Mouse (Mus musculus): ENCODE data around the gene Eif2b4. TPM values are rescaled to one million over a fixed set of nuclear protein-coding genes. Genes with fewer than 3 reads are reported as not detected.

The Eif2b4 gene
- polyA plus RNA-seq, 2 experiments: 49.3 to 67.5 TPM

- peak overlapping the region; percentile 92; the same call in 1 of the 2 replicates for H3K9ac ChIP-seq (ENCODE audit: low read depth, low read length, severe bottlenecking)
- H3K36me3 ChIP-seq (ENCODE audit: control insufficient read depth, insufficient read depth, low read length): peaks cover 73% of the 10 kb centered on the region
- no peak for ATAC-seq (ENCODE audit: low FRiP score, low read depth)
- 90% methylated on average over 16 of the region's 16 CpGs for WGBS
- peaks cover 16% of the 10 kb centered on the region for H3K4me1 ChIP-seq (ENCODE audit: control insufficient read depth, insufficient read depth, low read length)
- DNase-seq (ENCODE audit: low spot score): no peak
- no peak for TF ChIP-seq POLR2A (IDR thresholded peaks at IDR 0.05; ENCODE audit: borderline replicate concordance, extremely low read depth, insufficient read depth, insufficient read length)
- H3K4me2 ChIP-seq (replicated peaks; ENCODE audit: low read depth, low read length, severe bottlenecking): no peak overlapping the region
- peak overlapping the region; percentile 91; the same call in 1 of the 2 replicates for H3K4me3 ChIP-seq (replicated peaks; ENCODE audit: low read length)
- H3K27me3 ChIP-seq (ENCODE audit: control insufficient read depth, insufficient read depth, low read length): no peaks in the 10 kb centered on the region
- H3K27ac ChIP-seq (replicated peaks; ENCODE audit: low read depth, low read length): no peak overlapping the region
- H3K9me3 ChIP-seq (ENCODE audit: control insufficient read depth, low read length): no peaks in the 10 kb centered on the region
Observed at GRCm38 (mm10) chr5:31194486-31195485, 1.6 kb upstream of the Eif2b4 start.

- Histone ChIP-seq H3K27me3 (ENCODE audit: control insufficient read depth, insufficient read depth, low read length) (no peaks in the 10 kb centered on the region), H3K9me3 (ENCODE audit: control insufficient read depth, low read length) (no peaks in the 10 kb centered on the region), H3K4me2 (replicated peaks; ENCODE audit: low read depth, low read length, severe bottlenecking) (peak overlapping the region; percentile 91), H3K4me3 (replicated peaks; ENCODE audit: low read length) (peak overlapping the region; percentile 91), H3K27ac (replicated peaks; ENCODE audit: low read depth, low read length) (peak overlapping the region; percentile 82), H3K4me1 (ENCODE audit: control insufficient read depth, insufficient read depth, low read length) (peaks cover 16% of the 10 kb centered on the region), H3K9ac (ENCODE audit: low read depth, low read length, severe bottlenecking) (peak overlapping the region; percentile 92), H3K36me3 (ENCODE audit: control insufficient read depth, insufficient read depth, low read length) (peaks cover 70% of the 10 kb centered on the region)
- ATAC-seq (ENCODE audit: low FRiP score, low read depth) (0 out of 2 replicates have a peak, but pooled peaks have one; percentile 0), DNase-seq (ENCODE audit: low spot score) (no peak)
- no peak for TF ChIP-seq POLR2A (IDR thresholded peaks at IDR 0.05; ENCODE audit: borderline replicate concordance, extremely low read depth, insufficient read depth, insufficient read length)
- WGBS: 12% methylated on average over 25 of the region's 25 CpGs
Observed at GRCm38 (mm10) chr5:31193631-31194281, 526 bp upstream of the Eif2b4 start.

- Histone ChIP-seq H3K9ac (ENCODE audit: low read depth, low read length, severe bottlenecking) (peak overlapping the region; percentile 92), H3K4me1 (ENCODE audit: control insufficient read depth, insufficient read depth, low read length) (peaks cover 16% of the 10 kb centered on the region), H3K27ac (replicated peaks; ENCODE audit: low read depth, low read length) (peak overlapping the region; percentile 53), H3K4me2 (replicated peaks; ENCODE audit: low read depth, low read length, severe bottlenecking) (peak overlapping the region; percentile 75), H3K27me3 (ENCODE audit: control insufficient read depth, insufficient read depth, low read length) (no peaks in the 10 kb centered on the region), H3K9me3 (ENCODE audit: control insufficient read depth, low read length) (no peaks in the 10 kb centered on the region), H3K4me3 (replicated peaks; ENCODE audit: low read length) (peak overlapping the region; percentile 91), H3K36me3 (ENCODE audit: control insufficient read depth, insufficient read depth, low read length) (peaks cover 70% of the 10 kb centered on the region)
- TF ChIP-seq POLR2A (IDR thresholded peaks at IDR 0.05; ENCODE audit: borderline replicate concordance, extremely low read depth, insufficient read depth, insufficient read length): 0 out of 2 replicates have a peak, but pooled peaks have one; percentile 41
- ATAC-seq (ENCODE audit: low FRiP score, low read depth) (peak; percentile 27; the same call in 1 of the 2 replicates), DNase-seq (ENCODE audit: low spot score) (no peak)
- 15% methylated on average over 37 of the region's 42 CpGs for WGBS
Observed at GRCm38 (mm10) chr5:31192045-31192938, 938 bp downstream of the Eif2b4 start.

GRCm38 (mm10) chr5:31190201-31190600, 3.0 kb downstream of the Eif2b4 start:
- no peak overlapping the region for H3K9ac ChIP-seq (ENCODE audit: low read depth, low read length, severe bottlenecking)
- TF ChIP-seq POLR2A (IDR thresholded peaks at IDR 0.05; ENCODE audit: borderline replicate concordance, extremely low read depth, insufficient read depth, insufficient read length): no peak
- no peaks in the 10 kb centered on the region for H3K9me3 ChIP-seq (ENCODE audit: control insufficient read depth, low read length)
- DNase-seq (ENCODE audit: low spot score) (no peak), ATAC-seq (ENCODE audit: low FRiP score, low read depth) (no peak)
- H3K36me3 ChIP-seq (ENCODE audit: control insufficient read depth, insufficient read depth, low read length): peaks cover 57% of the 10 kb centered on the region
- no peak overlapping the region for H3K27ac ChIP-seq (replicated peaks; ENCODE audit: low read depth, low read length)
- H3K4me3 ChIP-seq (replicated peaks; ENCODE audit: low read length): no peak overlapping the region
- H3K4me2 ChIP-seq (replicated peaks; ENCODE audit: low read depth, low read length, severe bottlenecking): no peak overlapping the region
- no peaks in the 10 kb centered on the region for H3K27me3 ChIP-seq (ENCODE audit: control insufficient read depth, insufficient read depth, low read length)
- 89% methylated on average over 9 of the region's 9 CpGs for WGBS
- peaks cover 16% of the 10 kb centered on the region for H3K4me1 ChIP-seq (ENCODE audit: control insufficient read depth, insufficient read depth, low read length)
